Comparison of ENCODE assay signal across 7 mouse cellular contexts in genomic region chr5:66979332-66980218, GRCm38 (mm10).
DNase-seq lines count a peak whose midpoint lies in the region; ATAC-seq and TF ChIP-seq lines count a peak whose summit lies in the region.

No protein-coding gene starts in this region.

- DNase-seq in lung, embryonic 14.5 days, result peak; percentile 44
- DNase-seq in lung, postnatal 10 days, result no peak
- DNase-seq in embryo, embryonic 10 days (ENCODE audit: low spot score), result peak; percentile 56
- DNase-seq in forebrain, postnatal 0 days, result peak; percentile 61
- DNase-seq in hindbrain, postnatal 0 days (ENCODE audit: low spot score), result peak; percentile 82
- no peak for DNase-seq in kidney, postnatal 14 days

- no peaks in the 10 kb centered on the region for H3K9me3 ChIP-seq in lung, embryonic 14.5 days (ENCODE audit: low read depth, low read length)
- H3K9me3 ChIP-seq in forebrain, postnatal 0 days (ENCODE audit: low read length), result no peaks in the 10 kb centered on the region
- H3K9me3 ChIP-seq in hindbrain, postnatal 0 days (ENCODE audit: low read length), result no peaks in the 10 kb centered on the region
- H3K9me3 ChIP-seq in stomach, embryonic 14.5 days (ENCODE audit: control insufficient read depth, low read depth, low read length), result no peaks in the 10 kb centered on the region

- H3K4me2 ChIP-seq in lung, embryonic 14.5 days, result 0 out of 2 replicates have a peak overlapping the region, but pooled peaks have one; percentile 7
- no peak overlapping the region for H3K4me2 ChIP-seq in forebrain, postnatal 0 days (ENCODE audit: low read depth)
- H3K4me2 ChIP-seq in hindbrain, postnatal 0 days (ENCODE audit: low read depth, low read length), result no peak overlapping the region
- no peak overlapping the region for H3K4me2 ChIP-seq in stomach, embryonic 14.5 days (replicated peaks; ENCODE audit: low read depth, low read length)

- H3K27me3 ChIP-seq in lung, embryonic 14.5 days (ENCODE audit: insufficient read depth, low read length), result no peaks in the 10 kb centered on the region
- H3K27me3 ChIP-seq in forebrain, postnatal 0 days (ENCODE audit: insufficient read depth, low read length), result no peaks in the 10 kb centered on the region
- H3K27me3 ChIP-seq in hindbrain, postnatal 0 days (ENCODE audit: insufficient read depth, low read length), result no peaks in the 10 kb centered on the region
- no peaks in the 10 kb centered on the region for H3K27me3 ChIP-seq in stomach, embryonic 14.5 days (ENCODE audit: control insufficient read depth, insufficient read depth, low read length)

- no peak overlapping the region for H3K4me3 ChIP-seq in lung, embryonic 14.5 days (ENCODE audit: low read depth, low read length)
- no peak overlapping the region for H3K4me3 ChIP-seq in forebrain, postnatal 0 days (ENCODE audit: low read depth, low read length)
- H3K4me3 ChIP-seq in hindbrain, postnatal 0 days (ENCODE audit: low read length), result no peak overlapping the region
- no peak overlapping the region for H3K4me3 ChIP-seq in stomach, embryonic 14.5 days (ENCODE audit: low read depth, low read length)

- H3K4me1 ChIP-seq in lung, embryonic 14.5 days (ENCODE audit: insufficient read depth), result peaks cover 4% of the 10 kb centered on the region; the same call in 1 of the 2 replicates
- peaks cover 9% of the 10 kb centered on the region; the same call in 1 of the 2 replicates for H3K4me1 ChIP-seq in forebrain, postnatal 0 days (ENCODE audit: insufficient read depth)
- H3K4me1 ChIP-seq in hindbrain, postnatal 0 days (ENCODE audit: insufficient read depth, low read length), result peaks cover 4% of the 10 kb centered on the region; the same call in 1 of the 2 replicates
- H3K4me1 ChIP-seq in stomach, embryonic 14.5 days (ENCODE audit: control insufficient read depth, insufficient read depth, low read length), result no peaks in the 10 kb centered on the region

- WGBS in lung, embryonic 14.5 days, result 37% methylated on average over 19 of the region's 19 CpGs
- WGBS in forebrain, postnatal 0 days, result 35% methylated on average over 19 of the region's 19 CpGs
- 33% methylated on average over 19 of the region's 19 CpGs for WGBS in hindbrain, postnatal 0 days
- 58% methylated on average over 19 of the region's 19 CpGs for WGBS in stomach, embryonic 14.5 days

- TF ChIP-seq CTCF in lung, embryonic 14.5 days (IDR thresholded peaks at IDR 0.05; ENCODE audit: low read depth), result no peak
- no peak for TF ChIP-seq CTCF in forebrain, postnatal 0 days (IDR thresholded peaks at IDR 0.05; ENCODE audit: low read depth)
- TF ChIP-seq CTCF in hindbrain, postnatal 0 days (IDR thresholded peaks at IDR 0.05; ENCODE audit: low read depth), result no peak

- no peak overlapping the region for H3K9ac ChIP-seq in lung, embryonic 14.5 days
- H3K9ac ChIP-seq in forebrain, postnatal 0 days, result no peak overlapping the region
- H3K9ac ChIP-seq in hindbrain, postnatal 0 days (replicated peaks; ENCODE audit: low read length), result no peak overlapping the region
- no peak overlapping the region for H3K9ac ChIP-seq in stomach, embryonic 14.5 days (replicated peaks; ENCODE audit: low read depth, low read length)

- peak overlapping the region; percentile 48; the same call in 1 of the 2 replicates for H3K27ac ChIP-seq in lung, embryonic 14.5 days (ENCODE audit: low read depth)
- H3K27ac ChIP-seq in forebrain, postnatal 0 days (ENCODE audit: low read depth, low read length), result peak overlapping the region; percentile 57
- peak overlapping the region; percentile 21; the same call in 1 of the 2 replicates for H3K27ac ChIP-seq in hindbrain, postnatal 0 days
- no peak overlapping the region for H3K27ac ChIP-seq in stomach, embryonic 14.5 days (ENCODE audit: low read length)

- H3K36me3 ChIP-seq in lung, embryonic 14.5 days (ENCODE audit: insufficient read depth), result 0 out of 2 replicates have a peak, but pooled peaks cover 5% of the 10 kb centered on the region
- H3K36me3 ChIP-seq in forebrain, postnatal 0 days (ENCODE audit: insufficient read depth), result peaks cover 11% of the 10 kb centered on the region; the same call in 1 of the 2 replicates
- H3K36me3 ChIP-seq in hindbrain, postnatal 0 days (ENCODE audit: insufficient read depth, low read length), result 0 out of 2 replicates have a peak, but pooled peaks cover 3% of the 10 kb centered on the region
- no peaks in the 10 kb centered on the region for H3K36me3 ChIP-seq in stomach, embryonic 14.5 days (ENCODE audit: control insufficient read depth, insufficient read depth, low read length)

- peak; percentile 71; the same call in 1 of the 2 replicates for ATAC-seq in lung, embryonic 14.5 days (ENCODE audit: insufficient read depth)
- ATAC-seq in forebrain, postnatal 0 days, result peak; percentile 82
- peak; percentile 94 for ATAC-seq in hindbrain, postnatal 0 days
- ATAC-seq in stomach, embryonic 14.5 days (ENCODE audit: insufficient number of reproducible peaks, insufficient read depth, low FRiP score, low read depth), result 0 out of 2 replicates have a peak, but pooled peaks have one; percentile 33

Comparison
In these comparisons a context has a peak if more than half of its experiments do, and no peak if none do; other contexts are left out.
1. DNase-seq: peak in lung, embryonic 14.5 days (single experiment), embryo, embryonic 10 days (single experiment), forebrain, postnatal 0 days (single experiment) and hindbrain, postnatal 0 days (single experiment); none in lung, postnatal 10 days (single experiment) and kidney, postnatal 14 days (single experiment).
2. ATAC-seq: peak in every context shown above with its lines; median percentile 94 in hindbrain, postnatal 0 days; 82 in forebrain, postnatal 0 days; 71 in lung, embryonic 14.5 days; 33 in stomach, embryonic 14.5 days.